Mouse (Mus musculus) lung, embryonic 15.5 days (tissue): ENCODE results near the gene Rab19. TPM values are rescaled to one million over a fixed set of nuclear protein-coding genes. Genes with fewer than 3 reads are reported as not detected.
"Not testable (repeated sequence)": the region's sequence is repeated elsewhere in the genome, so short reads cannot be mapped to it uniquely, and the experiment has no call there.

Experiments
- ATAC-seq: fragments of 200-750 bp; cut with Nextera tagmentation; 2 replicates; pipeline ENCODE4 v1.8.0; 2017; ENCODE audit warnings: moderate number of reproducible peaks, borderline replicate concordance; ENCODE audit not compliant: low FRiP score, low TSS enrichment; ENCODE audit errors: extremely low read depth
- H3K27ac ChIP-seq: fragments of 300-500 bp; sonication (generic); 2 replicates; pipeline ENCODE4 v1.5.1; 2015; ENCODE audit warnings: moderate library complexity, mild to moderate bottlenecking, inconsistent platforms
- H3K27me3 ChIP-seq: fragments of 300-500 bp; sonication (generic); 2 replicates; pipeline ENCODE4 v1.6.1; 2015; ENCODE audit warnings: inconsistent platforms
- H3K36me3 ChIP-seq: fragments of 300-500 bp; sonication (generic); 2 replicates; pipeline ENCODE4 v1.6.1; 2015; ENCODE audit warnings: inconsistent platforms
- H3K4me1 ChIP-seq: fragments of 300-500 bp; sonication (generic); 2 replicates; pipeline ENCODE4 v1.6.1; 2015; ENCODE audit warnings: inconsistent platforms
- H3K4me2 ChIP-seq: fragments of 300-500 bp; sonication (generic); 2 replicates; pipeline ENCODE4 v1.6.1; 2015; ENCODE audit warnings: inconsistent platforms, mild to moderate bottlenecking, moderate library complexity
- H3K4me3 ChIP-seq: fragments of 300-500 bp; sonication (generic); 2 replicates; pipeline ENCODE4 v1.5.1; 2015; ENCODE audit warnings: mild to moderate bottlenecking, inconsistent platforms
- H3K9ac ChIP-seq: fragments of 300-500 bp; sonication (generic); 2 replicates; pipeline ENCODE4 v1.6.1; 2015; ENCODE audit warnings: inconsistent platforms
- H3K9me3 ChIP-seq: fragments of 300-500 bp; sonication (generic); 2 replicates; pipeline ENCODE4 v1.6.1; 2016; ENCODE audit warnings: inconsistent platforms
- WGBS: fragments of 180-500 bp; shearing (Covaris S2); methylation state at CpG from one replicate; pipeline ENCODE4 v1.1.7; 2015; 5-methylcytosine and 5-hydroxymethylcytosine counted together
- polyA plus RNA-seq: library from polyadenylated mRNA; unstranded; fragments of >200 nt; fragmentation: Nextera tagmentation; extraction: Ambion mirVana; gene quantifications from 2 replicates; pipeline ENCODE4 v1.2.1, GENCODE M21; 2015

The Rab19 gene
- polyA plus RNA-seq, 1 experiment from 2014 or later, result 6.3 TPM

DNA sequence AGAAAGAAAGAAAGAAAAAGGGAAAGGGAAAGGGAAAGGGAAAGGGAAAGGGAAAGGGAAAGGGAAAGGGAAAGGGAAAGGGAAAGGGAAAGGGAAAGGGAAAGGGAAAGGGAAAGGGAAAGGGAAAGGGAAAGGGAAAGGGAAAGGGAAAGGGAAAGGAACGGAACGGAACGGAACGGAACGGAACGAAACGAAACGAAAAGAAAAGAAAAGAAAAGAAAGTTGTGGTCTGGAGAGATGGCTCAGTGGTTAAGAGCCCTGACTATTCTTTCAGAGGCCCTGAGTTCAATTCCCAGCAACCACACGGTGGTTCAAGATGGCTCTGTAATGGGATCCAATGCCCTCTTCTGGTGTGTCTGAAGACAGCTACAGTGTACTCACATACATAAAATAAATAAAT, 21.8 kb upstream of the Rab19 start:
- ATAC-seq, H3K9me3 ChIP-seq, H3K4me2 ChIP-seq, H3K27ac ChIP-seq, H3K9ac ChIP-seq, H3K4me3 ChIP-seq, H3K4me1 ChIP-seq, H3K27me3 ChIP-seq: not testable (repeated sequence)
- WGBS, result 97% methylated on average over 9 of the region's 9 CpGs
- peaks cover 40% of the 10 kb centered on the region for H3K36me3 ChIP-seq

DNA sequence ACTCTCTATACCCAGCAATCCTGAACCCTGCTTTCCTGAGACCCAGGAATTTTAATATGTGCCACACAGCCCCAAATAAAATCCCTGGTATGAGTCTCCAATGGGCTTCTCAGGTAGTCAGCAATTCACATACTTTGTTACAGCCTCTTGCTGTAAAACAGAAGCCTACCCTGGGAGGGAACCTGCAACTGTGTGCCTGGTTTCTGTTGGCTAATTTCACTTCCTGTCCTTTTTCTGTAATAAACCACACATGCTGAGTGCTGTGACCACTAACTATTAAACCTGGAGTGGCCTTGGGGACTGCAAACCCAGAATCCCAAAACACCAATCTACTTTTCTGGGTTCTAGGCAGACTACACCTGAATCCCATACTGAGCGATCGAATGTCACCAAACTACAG, 18.3 kb upstream of the Rab19 start:
- Histone ChIP-seq H3K4me2 (no peak overlapping the region), H3K27ac (no peak overlapping the region), H3K4me1 (no peaks in the 10 kb centered on the region), H3K9me3 (no peaks in the 10 kb centered on the region), H3K27me3 (no peaks in the 10 kb centered on the region), H3K4me3 (no peak overlapping the region), H3K9ac (no peak overlapping the region), H3K36me3 (peaks cover 18% of the 10 kb centered on the region; the same call in 1 of the 2 replicates)
- 92% methylated on average over 2 of the region's 2 CpGs for WGBS
- ATAC-seq, result no peak

DNA sequence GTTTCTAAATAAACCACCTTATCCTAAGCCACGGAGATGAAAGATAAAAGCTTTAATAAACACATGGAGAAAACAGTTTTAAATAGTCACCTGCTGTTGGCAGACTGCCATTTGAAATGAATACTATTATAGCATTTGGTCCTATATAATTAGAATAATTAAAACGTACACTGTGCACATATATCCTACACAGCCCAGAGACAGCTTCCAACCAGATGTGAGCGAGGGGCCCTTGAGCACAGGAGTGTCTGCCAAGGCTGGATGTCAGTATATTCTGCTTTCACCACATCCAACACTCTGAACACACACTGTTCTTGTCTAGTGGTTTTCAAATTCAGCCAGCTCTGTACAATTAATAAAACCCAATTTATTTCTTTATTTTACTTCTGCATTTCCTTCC, 11.3 kb upstream of the Rab19 start:
- WGBS, result 50% methylated on average over 3 of the region's 3 CpGs

DNA sequence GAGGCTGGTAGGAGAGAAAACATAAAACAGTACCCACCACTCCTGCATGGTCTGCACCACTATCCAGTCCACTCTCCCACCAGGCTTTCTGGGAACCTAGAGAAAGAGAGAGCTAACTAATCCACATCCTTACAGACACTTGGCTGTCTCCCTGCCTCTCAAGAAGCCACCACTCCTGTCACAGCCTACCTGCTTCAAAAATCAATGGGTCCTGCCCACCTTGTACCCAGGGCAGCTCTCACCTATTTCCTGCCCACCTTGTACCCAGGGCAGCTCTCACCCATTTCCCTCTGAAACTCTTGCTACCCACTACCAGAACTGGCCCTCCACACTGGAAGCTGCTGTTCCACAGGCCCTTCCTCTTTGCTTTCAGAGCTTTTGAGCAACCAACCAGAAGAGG, 8.9 kb upstream of the Rab19 start:
- Histone ChIP-seq H3K27ac (no peak overlapping the region), H3K4me1 (peaks cover 20% of the 10 kb centered on the region), H3K27me3 (no peaks in the 10 kb centered on the region), H3K4me2 (no peak overlapping the region), H3K9ac (no peak overlapping the region), H3K36me3 (peaks cover 6% of the 10 kb centered on the region; the same call in 1 of the 2 replicates), H3K9me3 (no peaks in the 10 kb centered on the region), H3K4me3 (no peak overlapping the region)
- ATAC-seq, result no peak

More for the DNA sequence above, 11.3 kb upstream of the Rab19 start:
- Histone ChIP-seq H3K9me3 (no peaks in the 10 kb centered on the region), H3K27me3 (no peaks in the 10 kb centered on the region), H3K4me3 (no peak overlapping the region), H3K9ac (no peak overlapping the region), H3K36me3 (peaks cover 11% of the 10 kb centered on the region), H3K4me2 (no peak overlapping the region), H3K4me1 (peaks cover 5% of the 10 kb centered on the region; the same call in 1 of the 2 replicates), H3K27ac (no peak overlapping the region)
- ATAC-seq, result no peak

DNA sequence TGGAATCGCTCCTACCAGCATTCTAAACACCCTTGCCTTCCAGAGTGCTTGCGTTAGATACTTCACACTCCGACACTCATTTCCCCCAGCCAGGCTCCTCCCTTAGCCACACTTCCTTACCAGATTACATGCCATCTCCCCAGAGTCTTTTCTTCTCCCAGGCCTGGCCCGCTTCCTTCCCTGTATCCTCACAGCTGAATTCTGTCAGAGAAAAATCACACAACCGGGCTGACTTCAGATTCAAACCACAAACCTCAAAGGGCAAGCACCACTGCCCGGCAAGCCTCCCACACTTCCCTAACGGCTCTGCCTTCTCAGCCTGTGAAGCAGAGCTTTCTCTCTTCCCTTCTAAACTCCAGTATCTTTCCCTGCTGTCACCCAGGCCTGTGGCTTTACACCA, 8.2 kb upstream of the Rab19 start:
- Histone ChIP-seq H3K4me3 (no peak overlapping the region), H3K27ac (no peak overlapping the region), H3K36me3 (peaks cover 6% of the 10 kb centered on the region; the same call in 1 of the 2 replicates), H3K4me1 (peaks cover 22% of the 10 kb centered on the region), H3K9ac (no peak overlapping the region), H3K9me3 (no peaks in the 10 kb centered on the region), H3K27me3 (no peaks in the 10 kb centered on the region), H3K4me2 (no peak overlapping the region)
- WGBS, result 42% methylated on average over 7 of the region's 7 CpGs
- no peak for ATAC-seq

DNA sequence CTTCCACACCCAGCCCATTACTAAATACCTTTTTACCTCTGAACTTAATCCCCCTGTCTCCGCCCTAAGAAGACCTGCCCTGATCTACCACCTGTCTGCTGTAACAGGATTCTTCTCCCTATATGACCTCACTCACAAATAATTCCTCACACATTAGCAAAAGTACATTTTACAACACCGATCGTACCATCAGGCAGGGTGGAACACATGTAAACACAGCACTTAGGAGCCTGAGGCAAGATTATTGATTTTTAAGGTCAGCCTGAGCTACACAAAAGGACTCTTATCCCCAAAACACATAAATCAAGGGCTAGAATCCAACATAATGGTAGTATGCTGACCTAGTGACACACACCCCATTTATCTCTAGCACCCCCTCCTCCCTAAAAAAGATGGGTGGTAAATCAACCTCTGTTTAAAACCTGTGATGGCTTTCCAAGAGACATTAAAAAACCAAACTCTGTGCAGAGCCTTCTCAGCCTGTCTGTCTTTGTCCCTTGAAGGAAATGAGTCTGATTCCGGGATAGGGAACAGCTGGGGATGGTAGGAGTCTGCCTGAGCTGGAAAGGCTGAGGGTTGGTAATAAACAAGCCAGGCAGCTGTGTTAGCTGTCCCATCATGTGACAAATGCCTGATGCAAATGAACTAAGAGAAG, 7.5 kb upstream of the Rab19 start:
- Histone ChIP-seq H3K4me1 (peaks cover 23% of the 10 kb centered on the region), H3K9ac (no peak overlapping the region), H3K27ac (no peak overlapping the region), H3K9me3 (no peaks in the 10 kb centered on the region), H3K27me3 (no peaks in the 10 kb centered on the region), H3K36me3 (peaks cover 6% of the 10 kb centered on the region; the same call in 1 of the 2 replicates), H3K4me2 (no peak overlapping the region), H3K4me3 (no peak overlapping the region)
- no peak for ATAC-seq
- WGBS, result 44% methylated on average over 4 of the region's 4 CpGs

DNA sequence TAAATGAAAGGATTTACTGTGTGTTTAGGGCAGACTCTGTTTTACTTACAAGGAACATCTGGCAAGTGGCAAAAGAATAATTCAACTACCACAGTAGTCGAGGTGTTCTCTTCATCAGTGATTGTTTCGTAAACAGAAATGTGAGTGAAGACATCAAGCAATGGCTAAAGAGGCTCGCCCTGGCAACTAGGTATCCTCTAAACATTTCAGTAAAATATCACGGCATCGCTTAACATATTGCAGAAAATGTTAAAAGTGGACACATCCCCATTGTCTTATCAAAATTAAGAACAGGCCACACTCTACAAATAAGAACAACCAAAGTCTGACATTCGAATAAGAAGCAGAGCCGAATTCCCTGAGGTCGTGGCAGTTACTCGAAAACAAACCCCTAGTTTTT, 4.2 kb upstream of the Rab19 start:
- H3K4me3 ChIP-seq, result peak overlapping the region; percentile 97
- peak overlapping the region; percentile 84 for H3K4me2 ChIP-seq
- ATAC-seq, result no peak
- H3K36me3 ChIP-seq, result peaks cover 6% of the 10 kb centered on the region; the same call in 1 of the 2 replicates
- no peaks in the 10 kb centered on the region for H3K27me3 ChIP-seq
- peaks cover 23% of the 10 kb centered on the region for H3K4me1 ChIP-seq
- no peak overlapping the region for H3K27ac ChIP-seq
- H3K9ac ChIP-seq, result peak overlapping the region; percentile 94
- no peaks in the 10 kb centered on the region for H3K9me3 ChIP-seq
- WGBS, result 11% methylated on average over 9 of the region's 9 CpGs

DNA sequence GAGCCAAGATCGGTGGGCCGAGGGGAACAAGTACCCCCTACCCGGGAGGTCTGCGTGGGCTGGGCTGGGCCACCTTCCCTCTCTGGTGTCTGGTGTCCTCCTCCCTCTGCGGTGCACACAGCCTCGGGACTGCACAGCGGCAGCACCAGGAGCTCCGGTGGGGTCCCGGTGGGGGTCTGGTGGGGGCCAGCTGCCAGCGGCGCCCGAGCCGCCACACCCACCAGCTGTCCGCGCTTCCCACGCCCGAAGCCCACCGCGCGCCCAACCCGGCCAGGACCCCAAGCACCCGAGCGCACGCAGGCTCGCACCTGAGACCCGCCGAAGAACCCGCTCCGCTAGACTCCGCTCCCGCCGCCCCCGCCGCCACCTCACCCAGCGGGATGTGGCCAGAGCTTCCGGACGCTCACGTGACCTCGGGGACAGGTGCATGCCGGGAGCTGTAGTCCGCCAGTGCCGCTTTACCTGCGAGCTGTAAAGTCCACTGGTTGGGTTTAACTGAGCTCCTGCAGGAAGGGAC, 3.6 kb upstream of the Rab19 start, which contains the start of gene Slc37a3:
Slc37a3 (minus strand) TSS at position 365 of the 517 bp plus-strand sequence.
- peaks cover 6% of the 10 kb centered on the region; the same call in 1 of the 2 replicates for H3K36me3 ChIP-seq
- WGBS, result 1% methylated on average over 43 of the region's 43 CpGs
- H3K27ac ChIP-seq, result no peak within 1 kb of the TSS
- H3K4me2 ChIP-seq, result peak within 1 kb of the TSS; percentile 84
- peak; percentile 85 for ATAC-seq
- H3K27me3 ChIP-seq, result no peaks in the 10 kb centered on the region
- H3K9me3 ChIP-seq, result no peaks in the 10 kb centered on the region
- peak within 1 kb of the TSS; percentile 97 for H3K4me3 ChIP-seq
- H3K9ac ChIP-seq, result peak within 1 kb of the TSS; percentile 94
- peaks cover 23% of the 10 kb centered on the region for H3K4me1 ChIP-seq

DNA sequence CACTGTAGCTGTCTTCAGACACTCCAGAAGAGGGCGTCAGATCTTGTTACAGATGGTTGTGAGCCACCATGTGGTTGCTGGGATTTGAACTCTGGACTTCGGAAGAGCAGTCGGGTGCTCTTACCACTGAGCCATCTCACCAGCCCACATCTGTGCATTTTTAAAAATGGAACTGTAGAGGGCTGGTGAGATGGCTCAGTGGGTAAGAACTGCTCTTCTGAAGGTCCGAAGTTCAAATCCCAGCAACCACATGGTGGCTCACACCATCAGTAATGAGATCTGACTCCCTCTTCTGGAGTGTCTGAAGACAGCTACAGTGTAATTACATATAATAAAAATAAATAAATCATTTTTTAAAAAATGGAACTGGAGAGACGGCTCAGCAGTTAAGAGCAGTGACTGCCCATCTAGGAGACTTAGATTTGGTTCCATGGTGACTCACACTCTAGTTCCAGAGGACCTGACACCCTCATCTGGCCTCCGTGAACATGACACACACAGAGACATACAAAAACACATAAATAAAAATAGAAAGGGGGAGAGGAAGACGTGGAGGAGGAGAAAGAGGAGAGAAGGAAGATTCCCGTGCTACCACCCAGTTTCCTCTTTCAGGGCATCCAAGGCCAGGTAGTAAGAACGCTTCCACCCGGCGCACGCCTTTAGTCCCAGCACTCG, 2.7 kb upstream of the Rab19 start:
- not testable (repeated sequence) for ATAC-seq, H3K27ac ChIP-seq, H3K9ac ChIP-seq, H3K27me3 ChIP-seq, H3K4me3 ChIP-seq, H3K36me3 ChIP-seq, H3K4me2 ChIP-seq, H3K9me3 ChIP-seq
- H3K4me1 ChIP-seq, result peaks cover 18% of the 10 kb centered on the region
- 74% methylated on average over 13 of the region's 13 CpGs for whole genome bisulfite sequencing

DNA sequence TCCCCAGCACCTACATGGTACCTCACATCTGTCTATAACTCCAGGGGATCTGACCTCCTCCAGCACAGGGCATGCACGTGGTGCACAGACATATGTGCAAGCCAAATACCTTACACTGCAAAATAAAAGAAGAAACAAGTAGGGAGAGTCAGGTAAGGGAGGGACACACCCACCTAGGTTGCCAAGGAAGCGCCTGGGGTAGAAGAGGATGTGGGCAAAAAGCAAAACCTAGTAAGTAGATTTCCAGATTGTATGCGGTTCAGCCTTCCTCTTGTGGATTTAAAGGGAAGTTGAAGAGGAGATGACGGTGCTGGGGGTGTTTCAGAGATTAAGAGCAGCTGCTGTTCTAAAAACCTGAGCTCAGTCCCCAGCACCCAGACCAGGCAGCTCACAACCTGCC, 1.8 kb upstream of the Rab19 start:
- Histone ChIP-seq H3K9me3 (no peaks in the 10 kb centered on the region), H3K27me3 (no peaks in the 10 kb centered on the region), H3K4me2 (no peak overlapping the region), H3K4me3 (no peak overlapping the region), H3K27ac (no peak overlapping the region), H3K36me3 (peaks cover 4% of the 10 kb centered on the region; the same call in 1 of the 2 replicates), H3K9ac (no peak overlapping the region), H3K4me1 (peaks cover 17% of the 10 kb centered on the region)
- WGBS, result 40% methylated on average over 4 of the region's 4 CpGs
- ATAC-seq, result no peak

DNA sequence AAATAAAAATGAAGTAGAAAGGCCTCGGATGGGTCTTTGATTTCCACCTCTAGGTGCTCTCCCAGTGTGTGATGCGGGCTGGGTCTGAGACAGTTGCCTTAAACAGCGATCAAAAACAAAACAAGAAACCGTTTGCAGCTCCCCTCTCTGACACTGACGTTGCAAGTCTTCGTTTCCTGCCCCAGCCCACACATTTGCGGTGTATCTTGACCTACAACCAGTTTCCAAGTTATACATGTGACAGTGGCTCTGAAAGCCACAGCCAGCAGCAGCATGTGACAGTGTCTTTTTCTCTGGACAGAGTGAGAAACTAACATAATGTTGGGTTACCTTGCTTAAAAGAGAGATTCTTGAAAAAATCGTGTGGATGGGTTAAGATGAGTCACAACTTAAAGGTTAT, 1.2 kb upstream of the Rab19 start:
- H3K36me3 ChIP-seq, result no peaks in the 10 kb centered on the region
- no peak overlapping the region for H3K4me3 ChIP-seq
- peaks cover 17% of the 10 kb centered on the region for H3K4me1 ChIP-seq
- no peak overlapping the region for H3K27ac ChIP-seq
- 70% methylated on average over 8 of the region's 8 CpGs for WGBS
- no peak for ATAC-seq
- no peaks in the 10 kb centered on the region for H3K9me3 ChIP-seq
- H3K9ac ChIP-seq, result no peak overlapping the region
- no peaks in the 10 kb centered on the region for H3K27me3 ChIP-seq
- no peak overlapping the region for H3K4me2 ChIP-seq

DNA sequence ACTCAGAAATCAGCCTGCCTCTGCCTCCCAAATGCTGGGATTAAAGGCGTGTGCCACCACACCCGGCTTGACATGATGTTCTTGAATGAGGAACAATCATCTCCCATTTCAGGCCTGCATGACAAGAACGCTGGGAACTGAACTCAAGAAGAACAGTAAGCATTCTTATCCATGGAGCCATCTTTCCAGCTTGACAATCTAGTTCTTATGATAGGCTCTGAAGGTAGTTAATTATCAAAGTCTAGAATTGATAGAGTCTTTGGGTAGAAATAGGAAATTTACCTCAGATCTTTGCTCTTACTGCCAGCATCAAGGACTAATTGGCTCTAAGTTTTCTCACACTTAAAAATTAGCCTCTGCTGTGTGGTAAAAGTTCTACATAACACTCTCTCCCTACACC, 699 bp upstream of the Rab19 start:
- Histone ChIP-seq H3K27me3 (no peaks in the 10 kb centered on the region), H3K9me3 (no peaks in the 10 kb centered on the region), H3K9ac (no peak overlapping the region), H3K4me1 (peaks cover 17% of the 10 kb centered on the region), H3K27ac (no peak overlapping the region), H3K36me3 (no peaks in the 10 kb centered on the region), H3K4me2 (no peak overlapping the region), H3K4me3 (no peak overlapping the region)
- no peak for ATAC-seq
- 87% methylated on average over 3 of the region's 3 CpGs for WGBS
